Mouse (Mus musculus): ENCODE measurements around the gene Cldn6. TPM values are rescaled to one million over a fixed set of nuclear protein-coding genes. Genes with fewer than 3 reads are reported as not detected.

Gene Cldn6
- polyA plus RNA-seq, 1 experiment from 2014 or later: 6.3 TPM

DNA sequence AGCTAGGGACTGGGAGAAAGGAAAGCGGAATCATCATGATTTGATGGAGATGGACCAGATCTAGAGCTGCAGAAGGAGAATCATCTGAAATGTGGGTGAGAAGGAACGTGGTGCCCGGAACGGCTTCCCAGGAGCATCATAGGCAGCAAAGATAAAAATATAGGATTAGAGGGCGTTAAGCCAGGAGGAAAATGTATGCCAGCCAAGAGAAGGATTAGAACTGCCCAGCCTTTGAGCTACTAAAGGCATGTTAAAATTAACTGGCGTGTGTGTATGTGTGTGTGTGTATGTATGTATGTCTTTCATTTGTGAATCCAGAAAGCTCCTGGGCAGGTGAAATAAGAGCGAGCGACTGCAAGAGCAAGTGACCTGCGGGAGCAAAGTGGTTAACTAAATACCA is 24.3 kb downstream of the Cldn6 start:
- Histone ChIP-seq H3K27me3 (replicated peaks; ENCODE audit: insufficient read depth, low read length) (no peaks in the 10 kb centered on the region), H3K27ac (ENCODE audit: low read length) (no peak overlapping the region), H3K4me1 (ENCODE audit: insufficient read depth, low read depth, low read length) (no peaks in the 10 kb centered on the region), H3K4me2 (replicated peaks; ENCODE audit: low read depth, low read length) (no peak overlapping the region), H3K9ac (replicated peaks; ENCODE audit: low read depth) (no peak overlapping the region), H3K36me3 (ENCODE audit: insufficient read depth, low read length) (no peaks in the 10 kb centered on the region), H3K4me3 (ENCODE audit: low read depth, low read length) (no peak overlapping the region), H3K9me3 (ENCODE audit: low read length) (no peaks in the 10 kb centered on the region)
- DNase-seq (ENCODE audit: low spot score) (no peak), ATAC-seq (no peak)
- WGBS: 81% methylated on average over 9 of the region's 9 CpGs
- TF ChIP-seq CTCF (IDR thresholded peaks at IDR 0.05) (no peak), EP300 (IDR thresholded peaks at IDR 0.05) (no peak)

DNA sequence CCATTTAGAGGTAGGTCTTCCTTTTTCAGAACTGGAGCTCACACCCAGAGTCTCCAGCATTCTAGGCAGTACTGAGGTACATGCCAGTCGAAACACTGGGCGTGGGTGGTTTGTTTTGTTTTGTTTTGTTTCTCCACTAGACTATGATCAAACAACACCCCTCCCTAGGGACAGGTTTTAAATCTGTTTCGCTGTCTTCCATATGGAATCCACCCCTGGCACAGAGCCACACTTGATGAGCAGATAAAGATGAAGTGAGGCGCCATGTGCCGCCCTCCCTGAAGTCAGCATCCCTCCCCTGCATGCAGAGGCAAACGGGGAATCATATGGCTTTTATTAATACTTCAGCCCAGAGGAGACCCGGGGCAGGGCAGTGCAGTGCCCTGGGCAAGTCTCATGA is 25.7 kb downstream of the Cldn6 start:
- WGBS: 35% methylated on average over 7 of the region's 7 CpGs
- Histone ChIP-seq H3K9me3 (ENCODE audit: low read length) (no peaks in the 10 kb centered on the region), H3K9ac (replicated peaks; ENCODE audit: low read depth) (no peak overlapping the region), H3K4me1 (ENCODE audit: insufficient read depth, low read depth, low read length) (no peaks in the 10 kb centered on the region), H3K27me3 (replicated peaks; ENCODE audit: insufficient read depth, low read length) (no peaks in the 10 kb centered on the region), H3K27ac (ENCODE audit: low read length) (no peak overlapping the region), H3K4me2 (replicated peaks; ENCODE audit: low read depth, low read length) (no peak overlapping the region), H3K4me3 (ENCODE audit: low read depth, low read length) (no peak overlapping the region), H3K36me3 (ENCODE audit: insufficient read depth, low read length) (no peaks in the 10 kb centered on the region)
- ATAC-seq (no peak), DNase-seq (ENCODE audit: low spot score) (no peak)
- TF ChIP-seq EP300 (IDR thresholded peaks at IDR 0.05) (no peak), CTCF (IDR thresholded peaks at IDR 0.05) (no peak)

DNA sequence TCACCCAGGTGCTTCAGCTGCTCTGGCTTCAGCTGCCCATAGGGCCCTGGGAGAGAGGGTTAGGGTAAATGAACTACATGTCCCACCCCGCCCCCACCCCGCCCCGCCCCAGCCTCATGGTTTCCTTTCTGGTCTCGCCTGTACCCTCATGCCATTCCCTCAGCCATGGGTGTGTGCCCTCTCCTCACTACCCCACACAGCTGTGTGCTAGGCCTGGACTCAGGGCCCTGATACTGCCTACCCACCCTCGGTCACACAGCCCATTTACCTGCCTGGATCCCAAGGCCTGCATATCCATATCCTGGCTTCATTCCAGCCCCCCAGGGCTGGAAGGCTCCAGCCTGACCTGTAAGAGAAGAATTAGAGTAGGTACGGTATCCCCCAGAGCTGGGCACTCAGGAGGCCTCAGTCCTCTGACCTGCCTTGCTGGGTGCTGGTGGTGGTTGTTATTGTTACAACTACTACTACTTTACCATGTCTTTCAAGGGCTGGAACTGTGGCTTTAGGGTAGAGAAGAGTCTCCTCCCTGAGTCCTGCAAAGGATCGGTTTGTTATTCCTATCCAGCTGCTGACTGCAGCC is 26.6 kb downstream of the Cldn6 start:
- H3K9me3 ChIP-seq (ENCODE audit: low read length): no peaks in the 10 kb centered on the region
- TF ChIP-seq CTCF (IDR thresholded peaks at IDR 0.05) (no peak), EP300 (IDR thresholded peaks at IDR 0.05) (no peak)
- 69% methylated on average over 6 of the region's 7 CpGs for WGBS
- H3K4me1 ChIP-seq (ENCODE audit: insufficient read depth, low read depth, low read length): no peaks in the 10 kb centered on the region
- no peaks in the 10 kb centered on the region for H3K27me3 ChIP-seq (replicated peaks; ENCODE audit: insufficient read depth, low read length)
- H3K36me3 ChIP-seq (ENCODE audit: insufficient read depth, low read length): no peaks in the 10 kb centered on the region
- no peak overlapping the region for H3K4me2 ChIP-seq (replicated peaks; ENCODE audit: low read depth, low read length)
- no peak for ATAC-seq
- H3K4me3 ChIP-seq (ENCODE audit: low read depth, low read length): no peak overlapping the region
- no peak overlapping the region for H3K9ac ChIP-seq (replicated peaks; ENCODE audit: low read depth)
- no peak overlapping the region for H3K27ac ChIP-seq (ENCODE audit: low read length)
- DNase-seq (ENCODE audit: low spot score): no peak

DNA sequence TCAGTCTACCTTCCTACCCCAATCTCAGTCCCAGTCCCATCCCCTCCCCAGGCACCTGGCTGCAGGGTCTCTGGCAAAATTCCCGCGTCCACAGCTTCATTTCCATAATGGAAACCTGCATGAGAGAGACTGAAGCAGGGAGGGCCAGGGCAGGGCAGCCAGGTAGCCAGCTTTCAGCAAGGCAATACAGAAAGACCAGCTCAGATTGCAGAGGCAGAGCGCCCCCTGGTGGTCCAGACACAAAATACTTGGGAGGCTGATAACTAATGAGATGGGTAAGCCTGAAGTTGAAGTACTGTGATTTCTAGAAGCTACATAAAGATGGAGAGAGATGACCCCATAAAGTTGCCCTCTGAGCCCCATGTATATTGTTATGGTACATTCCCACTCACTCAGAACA is 27.2 kb downstream of the Cldn6 start:
- Histone ChIP-seq H3K27me3 (replicated peaks; ENCODE audit: insufficient read depth, low read length) (no peaks in the 10 kb centered on the region), H3K4me2 (replicated peaks; ENCODE audit: low read depth, low read length) (no peak overlapping the region), H3K36me3 (ENCODE audit: insufficient read depth, low read length) (no peaks in the 10 kb centered on the region), H3K4me3 (ENCODE audit: low read depth, low read length) (no peak overlapping the region), H3K9ac (replicated peaks; ENCODE audit: low read depth) (no peak overlapping the region), H3K27ac (ENCODE audit: low read length) (no peak overlapping the region), H3K4me1 (ENCODE audit: insufficient read depth, low read depth, low read length) (no peaks in the 10 kb centered on the region), H3K9me3 (ENCODE audit: low read length) (no peaks in the 10 kb centered on the region)
- peak; percentile 77 for DNase-seq (ENCODE audit: low spot score)
- WGBS: 3% methylated on average over 3 of the region's 3 CpGs
- ATAC-seq: peak; percentile 71
- peak; percentile 90 for TF ChIP-seq CTCF (IDR thresholded peaks at IDR 0.05)
- TF ChIP-seq EP300 (IDR thresholded peaks at IDR 0.05): no peak

DNA sequence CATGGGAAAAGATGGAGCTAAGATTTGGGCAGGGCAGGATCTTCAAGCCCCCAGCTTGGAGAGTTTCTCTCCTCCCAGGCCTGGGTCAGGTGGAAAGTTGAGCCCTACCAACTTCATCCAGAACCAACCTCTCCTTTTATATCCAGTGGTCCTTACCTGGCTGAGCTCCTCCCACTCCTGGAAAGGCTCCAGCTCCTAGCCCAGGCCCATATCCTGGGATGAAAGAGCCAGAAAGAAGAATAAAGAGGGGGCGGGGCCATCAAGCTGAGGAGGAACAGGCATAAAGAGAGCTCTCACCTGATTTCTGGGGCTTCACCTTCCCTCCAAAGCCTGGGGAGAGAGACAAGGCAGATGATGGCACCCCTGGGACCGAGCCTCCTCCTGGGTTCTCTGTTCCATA is 38.0 kb downstream of the Cldn6 start:
- H3K27me3 ChIP-seq (replicated peaks; ENCODE audit: insufficient read depth, low read length): no peaks in the 10 kb centered on the region
- ATAC-seq: no peak

DNA sequence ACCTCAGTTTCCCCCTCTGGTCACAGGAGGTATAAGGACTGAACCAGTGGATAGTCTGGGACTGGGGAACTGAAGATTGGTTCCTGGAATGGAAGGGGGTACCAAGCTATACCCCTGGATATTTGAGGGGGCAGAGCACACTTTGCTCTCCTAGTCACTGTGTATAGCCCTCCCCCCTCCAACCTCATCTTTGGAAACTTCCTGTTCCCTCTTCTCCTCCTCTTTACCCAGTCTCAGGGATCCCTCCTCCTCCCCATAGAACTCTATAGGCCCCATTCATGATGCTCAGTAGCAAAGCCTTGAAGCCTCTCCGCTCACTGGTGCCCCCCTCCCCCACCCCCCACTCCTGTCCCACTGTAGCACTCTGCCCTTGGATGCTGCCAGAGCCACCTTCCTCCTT is 40.4 kb downstream of the Cldn6 start:
- Histone ChIP-seq H3K4me3 (ENCODE audit: low read depth, low read length) (no peak overlapping the region), H3K4me2 (replicated peaks; ENCODE audit: low read depth, low read length) (no peak overlapping the region), H3K27me3 (replicated peaks; ENCODE audit: insufficient read depth, low read length) (no peaks in the 10 kb centered on the region), H3K27ac (ENCODE audit: low read length) (no peak overlapping the region), H3K4me1 (ENCODE audit: insufficient read depth, low read depth, low read length) (no peaks in the 10 kb centered on the region), H3K36me3 (ENCODE audit: insufficient read depth, low read length) (no peaks in the 10 kb centered on the region), H3K9ac (replicated peaks; ENCODE audit: low read depth) (no peak overlapping the region), H3K9me3 (ENCODE audit: low read length) (no peaks in the 10 kb centered on the region)
- DNase-seq (ENCODE audit: low spot score) (no peak), ATAC-seq (no peak)
- TF ChIP-seq CTCF (IDR thresholded peaks at IDR 0.05): no peak
- no peak for TF ChIP-seq EP300 (IDR thresholded peaks at IDR 0.05)
- WGBS: 21% methylated on average over 1 of the region's 1 CpGs

More for the DNA sequence above, 38.0 kb downstream of the Cldn6 start:
- Histone ChIP-seq H3K9ac (replicated peaks; ENCODE audit: low read depth) (no peak overlapping the region), H3K4me3 (ENCODE audit: low read depth, low read length) (no peak overlapping the region), H3K4me1 (ENCODE audit: insufficient read depth, low read depth, low read length) (no peaks in the 10 kb centered on the region), H3K4me2 (replicated peaks; ENCODE audit: low read depth, low read length) (no peak overlapping the region), H3K9me3 (ENCODE audit: low read length) (no peaks in the 10 kb centered on the region), H3K36me3 (ENCODE audit: insufficient read depth, low read length) (no peaks in the 10 kb centered on the region), H3K27ac (ENCODE audit: low read length) (no peak overlapping the region)
- no peak for TF ChIP-seq EP300 (IDR thresholded peaks at IDR 0.05)
- TF ChIP-seq CTCF (IDR thresholded peaks at IDR 0.05): no peak
- DNase-seq (ENCODE audit: low spot score): no peak
- 53% methylated on average over 2 of the region's 2 CpGs for WGBS

DNA sequence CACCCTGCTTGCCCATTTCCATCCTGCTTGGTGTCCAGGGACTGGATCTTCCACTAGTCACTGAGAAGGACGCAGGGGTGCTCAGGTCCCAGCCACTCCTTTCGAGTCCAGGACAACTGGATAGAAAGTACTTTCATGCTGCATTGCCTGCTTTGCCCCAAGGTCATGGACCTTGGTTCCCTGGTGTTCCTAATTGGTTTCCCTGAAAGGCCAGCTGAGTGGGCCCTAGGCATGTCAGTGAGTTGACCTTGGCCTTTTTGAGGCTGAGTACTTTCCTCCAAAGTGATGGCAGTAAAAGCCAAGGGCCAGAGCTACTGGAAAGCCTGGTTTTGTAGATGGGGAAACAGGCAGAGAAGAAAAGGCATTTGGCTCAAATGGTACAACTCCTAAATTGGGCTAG is 42.8 kb downstream of the Cldn6 start:
- TF ChIP-seq CTCF (IDR thresholded peaks at IDR 0.05): no peak
- no peak for TF ChIP-seq EP300 (IDR thresholded peaks at IDR 0.05)
- no peaks in the 10 kb centered on the region for H3K9me3 ChIP-seq (ENCODE audit: low read length)
- no peaks in the 10 kb centered on the region for H3K36me3 ChIP-seq (ENCODE audit: insufficient read depth, low read length)
- H3K4me2 ChIP-seq (replicated peaks; ENCODE audit: low read depth, low read length): no peak overlapping the region
- ATAC-seq (no peak), DNase-seq (ENCODE audit: low spot score) (no peak)
- no peak overlapping the region for H3K4me3 ChIP-seq (ENCODE audit: low read depth, low read length)
- no peak overlapping the region for H3K9ac ChIP-seq (replicated peaks; ENCODE audit: low read depth)
- H3K27ac ChIP-seq (ENCODE audit: low read length): no peak overlapping the region
- H3K27me3 ChIP-seq (replicated peaks; ENCODE audit: insufficient read depth, low read length): no peaks in the 10 kb centered on the region
- no peaks in the 10 kb centered on the region; the same call in 1 of the 2 replicates for H3K4me1 ChIP-seq (ENCODE audit: insufficient read depth, low read depth, low read length)
- WGBS: 91% methylated on average over 2 of the region's 2 CpGs

Measured in lung, postnatal 0 days (tissue).